Mouse (Mus musculus) kidney, adult 11 months (tissue): ENCODE measurements at regions not wholly inside any gene's neighbourhood (a gene's known extent, or its start where the extent isn't known, plus 50 kb on each side); places are given as distances from the start of the nearest gene placed in this dataset.

Experiments
- DNase-seq: peaks from one replicate; pipeline ENCODE4 v3.0.0; 2022

- no peak for DNase-seq
Measured at GRCm38 (mm10) chr5:73880936-73881335, 187.3 kb downstream of the Usp46 start.

GRCm38 (mm10) chr5:73881941-73882340, 186.3 kb downstream of the Usp46 start:
- DNase-seq: peak; percentile 72

- DNase-seq: no peak
Measured at GRCm38 (mm10) chr5:73884998-73885397, 183.2 kb downstream of the Usp46 start.

GRCm38 (mm10) chr5:73885691-73886090, 182.5 kb downstream of the Usp46 start:
- no peak for DNase-seq

- no peak for DNase-seq
Measured at GRCm38 (mm10) chr5:73887306-73887958, 180.8 kb downstream of the Usp46 start.

- no peak for DNase-seq
Measured at GRCm38 (mm10) chr5:73888391-73888790, 179.8 kb downstream of the Usp46 start.

GRCm38 (mm10) chr5:73889342-73889741, 178.9 kb downstream of the Usp46 start:
- DNase-seq: no peak

GRCm38 (mm10) chr5:73890942-73891341, 177.3 kb downstream of the Usp46 start:
- DNase-seq: no peak

DNA sequence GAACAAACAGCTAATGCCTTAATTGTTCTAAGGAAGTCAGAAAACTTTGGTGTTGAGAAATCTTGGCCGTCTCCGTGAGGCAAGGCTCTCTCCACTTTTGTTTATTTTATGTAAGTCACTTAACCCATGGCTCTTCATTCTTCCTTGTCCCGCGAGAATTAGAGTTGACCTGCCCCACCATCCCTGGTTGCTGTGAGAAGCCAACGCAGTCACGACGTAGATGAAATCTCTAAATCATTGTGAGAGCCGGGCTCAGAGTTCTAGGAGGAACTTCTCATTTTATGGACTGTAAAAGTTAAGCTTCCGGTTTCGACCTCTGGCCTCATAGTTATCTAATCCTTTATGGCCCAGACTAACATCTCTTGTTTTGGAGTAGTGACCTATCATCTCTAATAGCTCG, 176.6 kb downstream of the Usp46 start:
- DNase-seq: peak; percentile 43

DNA sequence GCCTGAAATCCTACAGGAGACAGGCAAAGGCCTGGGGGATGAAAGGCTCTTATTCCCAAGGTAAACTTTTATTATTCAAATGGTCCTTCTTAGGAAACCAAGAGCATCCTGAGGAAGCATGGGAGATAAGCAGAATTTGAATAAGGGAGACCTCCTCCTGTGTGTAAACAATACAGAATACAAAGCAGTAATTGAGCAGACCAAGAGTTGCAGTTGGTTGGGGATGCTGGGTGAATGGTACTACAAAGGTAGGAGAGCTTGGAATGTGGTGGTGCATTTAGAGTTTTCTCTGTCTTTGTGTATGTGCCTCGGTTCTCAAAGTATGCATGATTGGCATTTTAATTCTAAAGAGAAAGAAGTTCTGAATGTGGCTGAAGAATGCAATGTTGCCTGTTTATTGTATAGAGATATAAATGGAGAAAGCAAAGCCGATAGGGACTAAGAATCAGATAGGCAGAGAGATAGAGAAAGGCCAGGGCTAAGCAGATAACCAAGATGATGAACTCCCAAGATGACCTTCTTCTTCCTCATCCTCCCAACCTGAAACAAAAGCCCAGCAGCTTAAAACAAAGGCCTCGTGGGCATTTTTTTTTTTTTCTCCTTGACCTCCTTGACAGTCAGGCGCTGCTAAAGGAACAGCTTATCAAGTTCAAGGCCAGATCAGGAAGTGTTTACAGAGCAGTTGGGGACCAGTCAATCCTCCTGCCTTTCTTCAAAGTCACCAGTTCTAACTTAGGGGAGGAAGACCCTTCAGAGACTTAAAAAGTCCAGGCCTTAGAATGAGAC, 175.6 kb downstream of the Usp46 start:
- no peak for DNase-seq

DNA sequence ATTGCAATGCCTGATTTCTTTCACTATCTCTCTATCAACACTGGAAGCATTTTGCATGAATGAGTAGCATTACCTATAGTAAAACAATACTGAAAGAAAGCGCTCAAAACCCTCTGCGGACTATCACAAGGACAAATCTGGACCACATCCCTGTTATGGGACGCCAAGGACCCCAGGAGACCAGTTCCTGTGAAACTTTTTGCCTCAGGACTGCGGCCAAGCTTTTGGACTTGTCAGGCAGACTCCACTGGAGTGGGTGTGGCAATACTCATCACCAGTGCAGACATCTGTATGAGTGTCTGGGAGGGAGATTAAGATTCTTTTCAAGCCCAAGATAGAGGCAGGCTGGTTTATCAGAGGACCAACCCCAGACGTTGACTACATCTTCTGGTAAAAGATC, 173.0 kb downstream of the Usp46 start:
- DNase-seq: no peak

DNA sequence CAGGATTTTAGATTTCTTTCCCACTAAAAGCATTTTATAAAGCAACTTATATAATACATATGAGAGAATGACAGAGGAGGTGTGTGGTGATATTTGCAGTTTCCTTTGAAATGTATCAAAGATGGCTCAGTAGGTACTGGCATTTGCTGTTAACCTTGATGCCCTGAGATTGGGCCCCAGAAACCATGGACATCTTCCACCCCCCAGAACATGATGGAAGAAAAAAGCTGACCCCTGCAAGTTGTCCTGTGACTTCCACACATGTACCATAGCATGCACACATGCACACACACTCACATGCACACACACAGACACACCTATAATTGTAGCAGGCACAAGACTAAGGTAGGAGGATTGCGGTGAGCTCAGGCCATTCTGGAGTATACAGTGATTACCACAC, 171.4 kb downstream of the Usp46 start:
- DNase-seq: no peak

DNA sequence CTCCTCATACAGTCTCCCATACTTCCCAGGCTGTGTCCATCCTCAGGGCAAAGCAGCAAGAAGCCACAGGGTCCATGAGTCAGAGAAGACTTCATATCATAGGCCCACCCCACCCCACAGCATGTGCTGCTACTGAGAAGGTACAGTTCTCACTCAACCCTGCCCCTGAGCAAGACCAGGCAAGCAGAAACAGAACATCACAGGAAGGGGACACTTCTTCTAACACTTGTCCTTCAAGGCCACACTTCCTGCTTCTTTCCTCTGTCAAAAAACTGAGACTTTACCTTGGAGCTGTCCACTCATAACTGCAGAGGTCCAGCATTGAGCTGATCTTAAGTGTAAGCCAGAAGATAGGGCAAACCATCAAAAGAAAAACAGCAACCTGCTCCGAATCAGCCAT, 166.6 kb downstream of the Usp46 start:
- DNase-seq: no peak

- peak; percentile 19 for DNase-seq
Measured at GRCm38 (mm10) chr5:73902470-73903218, 165.6 kb downstream of the Usp46 start.

DNA sequence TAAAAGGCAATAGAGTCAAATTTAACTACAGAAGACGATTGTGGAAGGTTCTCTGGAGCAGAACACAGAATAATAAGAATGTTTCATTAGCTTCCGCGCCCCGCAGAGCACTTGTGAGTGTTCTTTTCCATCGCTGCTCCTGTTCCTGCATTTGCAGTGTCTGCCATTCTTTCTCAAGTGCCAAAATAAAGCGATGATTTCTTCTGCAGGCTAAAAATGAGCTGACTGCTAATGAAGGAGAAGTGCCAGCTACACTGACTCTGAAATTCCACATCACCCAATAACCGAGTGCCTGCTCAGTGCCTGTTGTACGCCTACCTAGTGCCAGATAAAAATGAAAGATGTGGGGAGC, 165.0 kb downstream of the Usp46 start:
- DNase-seq: no peak

DNA sequence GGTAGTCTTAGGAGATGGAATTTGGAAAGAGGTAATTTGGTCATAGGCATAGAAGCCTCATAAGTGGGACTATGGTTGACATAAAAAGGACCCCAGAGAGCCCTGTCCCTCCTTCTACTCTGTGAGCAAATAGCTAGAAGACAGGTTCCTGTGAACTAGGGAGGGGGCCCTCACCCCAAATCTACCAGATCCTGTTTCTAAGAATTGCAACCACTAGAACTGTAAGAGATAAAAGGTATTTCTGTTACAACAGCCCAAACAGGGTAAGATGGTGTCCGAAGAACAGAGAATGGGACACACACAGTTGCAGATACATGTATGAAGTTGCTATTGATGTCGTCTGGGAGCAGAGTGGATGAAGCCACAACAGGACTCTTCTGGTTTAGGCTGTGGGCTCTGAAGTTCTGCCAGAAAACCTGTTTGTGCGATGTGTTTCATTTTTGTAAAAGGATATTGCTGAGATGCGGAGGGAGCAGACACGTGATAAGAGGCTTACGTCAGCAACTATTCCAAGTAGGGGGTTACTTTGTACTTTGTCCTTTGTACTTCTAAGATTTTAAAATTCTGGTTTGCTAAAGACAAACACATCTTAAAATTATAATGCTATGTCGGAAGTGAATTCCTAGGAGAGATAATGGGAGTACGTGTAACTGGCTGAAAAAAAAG, 164.0 kb downstream of the Usp46 start:
- no peak for DNase-seq

- no peak for DNase-seq
Measured at GRCm38 (mm10) chr5:73912149-73912548, 156.1 kb downstream of the Usp46 start.

- no peak for DNase-seq
Measured at GRCm38 (mm10) chr5:73913116-73913515, 155.1 kb downstream of the Usp46 start.

DNA sequence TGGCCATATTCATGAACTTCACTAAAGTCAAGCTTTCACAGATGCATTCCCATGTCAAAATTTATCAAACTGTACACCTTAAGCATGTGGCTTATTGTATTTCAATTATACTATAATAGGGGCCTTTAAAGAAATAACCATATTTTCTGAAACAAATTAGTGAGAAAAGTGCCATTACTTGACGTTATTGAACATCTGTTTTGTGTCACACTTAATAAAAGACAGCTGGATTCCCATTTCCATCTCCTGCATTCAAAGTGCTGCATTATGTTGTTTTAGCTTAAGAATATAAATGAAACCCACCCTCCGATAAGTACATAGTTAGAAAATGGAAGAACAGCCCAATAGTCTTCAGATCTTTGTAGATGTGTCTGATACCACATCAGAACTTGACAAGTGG, 150.2 kb downstream of the Usp46 start:
- DNase-seq: no peak

- DNase-seq: peak; percentile 59
Measured at GRCm38 (mm10) chr5:73919936-73920335, 148.3 kb downstream of the Usp46 start.

- no peak for DNase-seq
Measured at GRCm38 (mm10) chr5:73927534-73927933, 140.7 kb downstream of the Usp46 start.

- no peak for DNase-seq
Measured at GRCm38 (mm10) chr5:73928691-73929090, 139.5 kb downstream of the Usp46 start.

DNA sequence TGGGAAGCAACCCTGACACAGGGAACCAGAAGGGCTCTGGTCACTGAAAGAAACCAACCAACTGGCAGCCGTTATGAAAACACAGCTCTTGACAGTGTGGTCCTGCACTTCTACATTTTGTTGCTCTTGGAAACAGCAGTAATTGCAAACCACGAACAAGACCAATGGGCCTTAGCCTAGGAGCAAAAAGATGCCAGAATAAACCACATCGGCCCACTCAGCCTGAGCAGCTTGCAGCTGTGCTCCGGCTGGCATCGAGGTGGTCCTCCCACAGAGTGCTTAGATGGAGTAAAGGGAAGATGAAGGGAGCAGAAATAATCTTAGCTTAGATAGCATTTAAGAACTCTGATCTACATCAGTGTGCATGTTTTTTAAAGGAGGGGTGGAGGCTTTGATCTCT, 138.0 kb downstream of the Usp46 start:
- DNase-seq: no peak
